Mouse (Mus musculus): ENCODE measurements around the gene Slc44a5. TPM values are rescaled to one million over a fixed set of nuclear protein-coding genes. Genes with fewer than 3 reads are reported as not detected.
"Not testable (repeated sequence)": the region's sequence is repeated elsewhere in the genome, so short reads cannot be mapped to it uniquely, and the experiment has no call there.

The Slc44a5 gene
- polyA plus RNA-seq, 1 experiment from 2014 or later: 0.39 TPM

DNA sequence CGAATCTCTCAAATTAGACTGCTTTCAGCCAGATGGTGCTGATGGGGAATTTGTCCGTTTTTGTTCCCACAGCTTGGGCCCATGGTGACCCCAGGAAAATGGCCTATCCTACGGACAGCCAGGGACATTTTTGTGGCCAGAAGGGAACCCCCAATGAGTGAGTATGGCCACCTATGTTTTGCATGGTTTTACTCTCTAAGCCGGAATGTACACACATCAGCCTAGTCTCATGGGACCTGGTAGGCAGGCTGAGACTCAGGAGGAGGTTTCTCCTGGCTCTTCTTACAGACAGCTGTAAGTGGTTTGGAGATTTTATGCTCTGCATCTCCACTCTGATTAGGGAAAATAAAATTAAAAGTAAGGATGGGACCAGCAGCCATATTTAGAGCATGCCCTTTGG lies 249.5 kb downstream of the Slc44a5 start:
- Histone ChIP-seq H3K27me3 (ENCODE audit: insufficient read depth, low read length) (no peaks in the 10 kb centered on the region), H3K36me3 (ENCODE audit: insufficient read depth, low read length) (no peaks in the 10 kb centered on the region), H3K9me3 (replicated peaks; ENCODE audit: low read length) (no peaks in the 10 kb centered on the region), H3K4me2 (ENCODE audit: low read length) (no peak overlapping the region), H3K4me3 (replicated peaks; ENCODE audit: low read depth, low read length) (no peak overlapping the region), H3K9ac (ENCODE audit: low read depth, low read length) (no peak overlapping the region), H3K27ac (no peak overlapping the region), H3K4me1 (replicated peaks; ENCODE audit: insufficient read depth, low read length) (no peaks in the 10 kb centered on the region)
- ATAC-seq (replicated peaks; ENCODE audit: low FRiP score, low read depth) (no peak), DNase-seq (ENCODE audit: low spot score) (no peak)
- WGBS: 60% methylated on average over 4 of the region's 4 CpGs
- no peak for TF ChIP-seq CTCF (IDR thresholded peaks at IDR 0.05; ENCODE audit: low read depth)

DNA sequence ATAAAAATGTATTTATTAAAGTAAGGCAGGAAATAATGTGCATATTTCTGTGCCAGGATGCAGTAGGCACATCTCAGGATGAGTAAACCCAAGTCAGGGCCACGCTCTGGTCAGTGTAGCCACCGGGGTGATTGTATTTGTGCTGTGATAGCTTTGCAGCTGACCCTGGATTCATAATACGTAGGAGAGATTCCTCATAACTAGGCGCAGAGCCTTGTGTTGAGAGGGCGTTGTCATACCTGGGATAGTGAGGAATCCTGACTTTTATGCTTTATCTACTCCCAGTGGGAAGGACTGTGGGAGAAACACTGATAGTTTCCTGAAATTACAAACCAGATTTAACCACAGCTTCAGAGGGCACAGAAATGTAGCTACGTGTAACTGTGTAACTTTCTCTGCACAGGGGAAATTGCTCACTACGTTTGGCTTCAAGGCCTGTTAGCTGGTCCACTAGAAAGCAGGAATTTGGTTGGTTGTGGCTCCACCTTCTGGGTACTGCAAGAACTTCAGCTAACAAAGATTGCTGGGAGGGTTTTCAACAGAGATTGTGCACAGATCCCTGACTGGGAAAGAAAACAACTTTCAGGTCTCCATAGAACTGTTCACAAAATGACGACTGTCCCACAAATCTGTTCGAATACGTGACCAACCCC lies 253.0 kb downstream of the Slc44a5 start:
- no peaks in the 10 kb centered on the region for H3K9me3 ChIP-seq (replicated peaks; ENCODE audit: low read length)
- peak; percentile 82 for ATAC-seq (replicated peaks; ENCODE audit: low FRiP score, low read depth)
- peak; percentile 87 for DNase-seq (ENCODE audit: low spot score)
- H3K9ac ChIP-seq (ENCODE audit: low read depth, low read length): no peak overlapping the region
- H3K36me3 ChIP-seq (ENCODE audit: insufficient read depth, low read length): no peaks in the 10 kb centered on the region
- H3K4me2 ChIP-seq (ENCODE audit: low read length): no peak overlapping the region
- no peaks in the 10 kb centered on the region for H3K4me1 ChIP-seq (replicated peaks; ENCODE audit: insufficient read depth, low read length)
- peak; percentile 92 for TF ChIP-seq CTCF (IDR thresholded peaks at IDR 0.05; ENCODE audit: low read depth)
- no peak overlapping the region for H3K4me3 ChIP-seq (replicated peaks; ENCODE audit: low read depth, low read length)
- WGBS: 50% methylated on average over 10 of the region's 10 CpGs
- H3K27me3 ChIP-seq (ENCODE audit: insufficient read depth, low read length): no peaks in the 10 kb centered on the region
- H3K27ac ChIP-seq: no peak overlapping the region

DNA sequence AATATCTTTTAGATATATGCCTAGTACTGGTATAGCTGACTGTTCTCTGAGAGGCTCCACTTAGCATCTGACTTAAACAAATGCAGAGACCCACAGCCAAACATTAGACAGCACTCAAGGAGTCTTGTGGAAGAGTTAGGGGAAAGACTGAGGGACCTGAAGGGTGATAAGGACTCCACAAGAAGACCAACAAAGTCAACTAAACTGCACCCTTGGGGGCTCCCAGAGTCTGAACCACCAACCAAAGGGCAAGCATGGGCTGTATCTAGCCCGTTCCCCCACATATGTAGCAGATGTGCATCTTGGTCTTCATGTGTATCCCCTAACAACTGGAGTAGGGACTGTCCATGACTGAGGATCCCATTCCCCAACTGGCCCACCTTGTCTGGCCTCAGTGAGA lies 271.7 kb downstream of the Slc44a5 start:
- Histone ChIP-seq H3K27me3 (ENCODE audit: insufficient read depth, low read length) (no peaks in the 10 kb centered on the region), H3K9me3 (replicated peaks; ENCODE audit: low read length) (no peaks in the 10 kb centered on the region), H3K9ac (ENCODE audit: low read depth, low read length) (no peak overlapping the region), H3K4me2 (ENCODE audit: low read length) (no peak overlapping the region), H3K4me1 (replicated peaks; ENCODE audit: insufficient read depth, low read length) (no peaks in the 10 kb centered on the region), H3K36me3 (ENCODE audit: insufficient read depth, low read length) (no peaks in the 10 kb centered on the region), H3K4me3 (replicated peaks; ENCODE audit: low read depth, low read length) (no peak overlapping the region), H3K27ac (no peak overlapping the region)
- no peak for TF ChIP-seq CTCF (IDR thresholded peaks at IDR 0.05; ENCODE audit: low read depth)
- WGBS: 88% methylated on average over 1 of the region's 1 CpGs
- ATAC-seq (replicated peaks; ENCODE audit: low FRiP score, low read depth): no peak
- no peak for DNase-seq (ENCODE audit: low spot score)

DNA sequence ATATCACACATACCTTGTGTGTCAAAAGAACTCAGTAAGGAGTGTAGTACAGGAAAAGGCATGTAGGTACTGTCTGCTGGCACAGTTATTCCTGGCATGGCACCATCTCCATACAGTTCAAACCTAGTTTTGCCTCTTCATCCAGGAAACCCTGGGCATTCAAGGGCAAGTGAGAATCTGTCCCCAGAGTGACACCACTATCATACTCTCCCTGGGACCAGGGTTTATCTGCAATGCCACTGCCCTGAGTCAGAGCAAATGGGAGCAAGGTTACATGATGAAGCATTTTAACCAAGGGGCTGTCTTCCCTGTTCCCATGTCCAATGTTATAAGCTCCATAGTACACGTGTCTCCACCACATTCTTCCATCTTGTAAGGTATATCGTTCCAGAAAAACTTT lies 278.2 kb downstream of the Slc44a5 start:
- H3K4me1 ChIP-seq (replicated peaks; ENCODE audit: insufficient read depth, low read length): no peaks in the 10 kb centered on the region
- no peaks in the 10 kb centered on the region for H3K27me3 ChIP-seq (ENCODE audit: insufficient read depth, low read length)
- H3K9ac ChIP-seq (ENCODE audit: low read depth, low read length): no peak overlapping the region
- H3K9me3 ChIP-seq (replicated peaks; ENCODE audit: low read length): no peaks in the 10 kb centered on the region
- WGBS: 87% methylated on average over 2 of the region's 2 CpGs
- no peaks in the 10 kb centered on the region for H3K36me3 ChIP-seq (ENCODE audit: insufficient read depth, low read length)
- no peak for TF ChIP-seq CTCF (IDR thresholded peaks at IDR 0.05; ENCODE audit: low read depth)
- no peak for ATAC-seq (replicated peaks; ENCODE audit: low FRiP score, low read depth)
- no peak overlapping the region for H3K4me3 ChIP-seq (replicated peaks; ENCODE audit: low read depth, low read length)
- no peak overlapping the region for H3K27ac ChIP-seq
- H3K4me2 ChIP-seq (ENCODE audit: low read length): no peak overlapping the region
- DNase-seq (ENCODE audit: low spot score): no peak

DNA sequence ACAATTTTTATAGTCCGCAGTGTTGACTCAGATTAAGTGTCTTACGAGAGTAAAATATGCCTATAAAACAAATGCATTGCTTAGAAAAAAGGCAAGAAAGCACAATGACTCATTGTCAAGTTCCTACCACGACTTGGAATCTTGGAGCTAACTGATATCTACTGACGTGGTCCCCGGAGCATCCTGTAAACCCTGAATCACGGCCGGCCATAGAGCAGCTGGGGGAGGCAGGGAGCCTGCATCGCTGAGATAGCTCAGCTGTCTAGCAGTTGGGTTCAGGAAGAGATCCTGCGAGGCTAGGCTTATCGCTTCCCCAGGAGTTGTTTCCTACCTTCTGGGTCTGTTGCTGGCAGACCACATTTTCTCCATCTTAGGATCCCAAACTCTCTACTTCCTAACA lies 279.0 kb downstream of the Slc44a5 start:
- DNase-seq (ENCODE audit: low spot score) (no peak), ATAC-seq (replicated peaks; ENCODE audit: low FRiP score, low read depth) (no peak)
- Histone ChIP-seq H3K27ac (no peak overlapping the region), H3K4me3 (replicated peaks; ENCODE audit: low read depth, low read length) (no peak overlapping the region), H3K4me1 (replicated peaks; ENCODE audit: insufficient read depth, low read length) (no peaks in the 10 kb centered on the region), H3K36me3 (ENCODE audit: insufficient read depth, low read length) (no peaks in the 10 kb centered on the region), H3K9me3 (replicated peaks; ENCODE audit: low read length) (no peaks in the 10 kb centered on the region), H3K9ac (ENCODE audit: low read depth, low read length) (no peak overlapping the region), H3K4me2 (ENCODE audit: low read length) (no peak overlapping the region), H3K27me3 (ENCODE audit: insufficient read depth, low read length) (no peaks in the 10 kb centered on the region)
- no peak for TF ChIP-seq CTCF (IDR thresholded peaks at IDR 0.05; ENCODE audit: low read depth)
- WGBS: 46% methylated on average over 10 of the region's 10 CpGs

DNA sequence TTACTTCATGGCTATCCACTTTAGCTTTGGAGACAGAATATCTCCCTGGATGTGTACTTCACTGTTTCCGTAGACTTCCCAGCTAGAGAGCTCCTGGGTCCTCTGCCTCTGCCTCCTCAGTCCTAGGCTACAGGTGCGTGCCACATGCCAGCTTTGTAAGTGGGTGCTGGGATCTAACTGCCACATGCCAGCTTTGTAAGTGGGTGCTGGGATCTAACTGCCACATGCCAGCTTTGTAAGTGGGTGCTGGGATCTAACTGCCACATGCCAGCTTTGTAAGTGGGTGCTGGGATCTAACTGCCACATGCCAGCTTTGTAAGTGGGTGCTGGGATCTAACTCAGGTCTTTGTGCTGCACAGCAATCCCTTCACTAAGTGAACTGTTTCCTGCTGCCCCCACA lies 281.0 kb downstream of the Slc44a5 start:
- not testable (repeated sequence) for H3K9ac ChIP-seq (ENCODE audit: low read depth, low read length); H3K9me3 ChIP-seq (replicated peaks; ENCODE audit: low read length); H3K4me1 ChIP-seq (replicated peaks; ENCODE audit: insufficient read depth, low read length); H3K27me3 ChIP-seq (ENCODE audit: insufficient read depth, low read length); H3K36me3 ChIP-seq (ENCODE audit: insufficient read depth, low read length); H3K4me3 ChIP-seq (replicated peaks; ENCODE audit: low read depth, low read length); H3K4me2 ChIP-seq (ENCODE audit: low read length); ATAC-seq (replicated peaks; ENCODE audit: low FRiP score, low read depth); H3K27ac ChIP-seq; DNase-seq (ENCODE audit: low spot score)
- 92% methylated on average over 2 of the region's 2 CpGs for WGBS

DNA sequence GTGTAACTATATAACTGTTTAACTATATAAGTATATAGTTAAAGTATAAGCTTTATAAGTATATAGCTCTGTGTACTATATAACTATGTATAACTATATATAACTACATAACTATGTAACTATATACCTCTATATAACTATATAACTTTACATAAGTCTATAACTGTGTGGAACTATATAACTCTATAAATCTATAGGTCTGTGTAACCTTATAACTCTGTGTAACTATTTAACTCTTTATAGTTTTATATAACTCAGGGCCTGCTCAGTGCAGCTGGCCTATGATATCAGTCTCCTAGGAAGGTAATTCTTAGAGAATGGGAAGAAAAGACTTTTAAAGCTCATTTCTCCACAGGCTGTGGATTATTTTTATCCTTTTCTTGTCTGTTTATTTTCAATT lies 284.1 kb downstream of the Slc44a5 start:
- TF ChIP-seq CTCF (IDR thresholded peaks at IDR 0.05; ENCODE audit: low read depth): no peak
- Histone ChIP-seq H3K4me1 (replicated peaks; ENCODE audit: insufficient read depth, low read length) (no peaks in the 10 kb centered on the region), H3K36me3 (ENCODE audit: insufficient read depth, low read length) (no peaks in the 10 kb centered on the region), H3K4me3 (replicated peaks; ENCODE audit: low read depth, low read length) (no peak overlapping the region), H3K9me3 (replicated peaks; ENCODE audit: low read length) (no peaks in the 10 kb centered on the region), H3K27me3 (ENCODE audit: insufficient read depth, low read length) (no peaks in the 10 kb centered on the region), H3K4me2 (ENCODE audit: low read length) (no peak overlapping the region), H3K9ac (ENCODE audit: low read depth, low read length) (no peak overlapping the region), H3K27ac (no peak overlapping the region)
- no peak for ATAC-seq (replicated peaks; ENCODE audit: low FRiP score, low read depth)
- no peak for DNase-seq (ENCODE audit: low spot score)

All from kidney, postnatal 0 days (tissue).